Mouse (Mus musculus): ENCODE data around the gene Gpatch8. TPM values are rescaled to one million over a fixed set of nuclear protein-coding genes. Genes with fewer than 3 reads are reported as not detected.

The Gpatch8 gene
- total and polyA plus RNA-seq, 3 experiments, result 17.9 to 29.7 (median 25.8) TPM

DNA sequence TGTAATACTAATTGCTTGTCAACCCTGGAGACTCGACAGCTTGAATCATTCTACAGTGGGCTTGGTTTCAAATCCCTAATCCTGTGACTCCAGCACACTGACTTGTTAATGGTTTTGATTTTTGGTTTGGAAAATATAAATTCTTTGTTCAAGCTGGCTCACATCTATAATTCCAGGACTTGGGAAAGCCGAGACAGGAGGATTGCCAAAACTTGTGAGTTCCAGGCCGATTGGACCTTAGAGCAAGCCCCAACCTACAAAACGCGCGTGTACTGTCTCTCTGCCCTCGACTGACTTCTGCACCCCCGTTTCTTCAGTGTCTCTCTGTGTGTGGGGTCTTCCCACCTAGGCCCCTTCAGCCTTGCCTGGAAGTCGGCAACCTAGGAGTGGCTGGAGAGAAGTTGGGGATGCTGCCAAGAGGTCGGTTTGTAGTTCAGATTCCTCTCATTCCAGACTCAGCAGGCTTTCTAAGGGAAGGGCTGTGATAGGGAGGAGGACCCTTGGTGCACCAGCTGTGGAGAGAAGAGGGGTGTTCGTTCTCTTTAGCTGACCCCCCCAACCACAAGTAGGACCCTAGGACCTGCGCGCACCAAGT lies 25.9 kb upstream of the Gpatch8 start:
- Histone ChIP-seq H3K4me1 (ENCODE audit: control insufficient read depth in 1 of 2, insufficient read depth in 2 of 2, low read length in 2 of 2) (no peaks in the 10 kb centered on the region), H3K79me2 (ENCODE audit: control insufficient read depth, insufficient read depth, low read length, poor library complexity) (no peaks in the 10 kb centered on the region; the same call in 1 of the 2 replicates), H3K36me3 (ENCODE audit: control insufficient read depth in 1 of 2, insufficient read depth in 2 of 2, low read length in 2 of 2) (peaks cover 0 to 3% of the 10 kb centered on the region in 2 experiments; a peak in 1 of 4 replicates), H3K9ac (ENCODE audit: control insufficient read depth, low read depth, low read length, poor library complexity, severe bottlenecking) (no peak overlapping the region), H3K27ac (ENCODE audit: control insufficient read depth, low read depth, low read length) (no peak overlapping the region), H3K9me3 (replicated peaks; ENCODE audit: insufficient read depth, low read length) (no peaks in the 10 kb centered on the region), H3K27me3 (ENCODE audit: control insufficient read depth in 1 of 2, insufficient read depth in 2 of 2, low read length in 2 of 2) (peaks cover 22 to 35% of the 10 kb centered on the region in 2 experiments), H3K4me3 (ENCODE audit: control insufficient read depth in 1 of 2, insufficient read depth in 1 of 2, low read depth in 2 of 2, low read length in 2 of 2) (no peak overlapping the region)
- TF ChIP-seq HCFC1 (IDR thresholded peaks at IDR 0.05; ENCODE audit: low read depth, low read length) (no peak), ZC3H11A (IDR thresholded peaks at IDR 0.05; ENCODE audit: low read depth, low read length) (no peak), NELFE (IDR thresholded peaks at IDR 0.05; ENCODE audit: low read depth, low read length) (no peak), MAX (IDR thresholded peaks at IDR 0.05; ENCODE audit: low read length) (no peak), ZKSCAN1 (IDR thresholded peaks at IDR 0.05; ENCODE audit: low read depth, low read length) (no peak), SMC3 (IDR thresholded peaks at IDR 0.05; ENCODE audit: low read depth, low read length) (no peak), BHLHE40 (IDR thresholded peaks at IDR 0.05; ENCODE audit: borderline replicate concordance, low read depth, low read length) (no peak), EP300 (IDR thresholded peaks at IDR 0.05; ENCODE audit: low read depth in 1 of 2, low read length in 2 of 2) (no peak), TAL1 (IDR thresholded peaks at IDR 0.05; ENCODE audit: low read length) (no peak), ETS1 (IDR thresholded peaks at IDR 0.05; ENCODE audit: low read depth, low read length) (no peak), JUND (IDR thresholded peaks at IDR 0.05; ENCODE audit: low read depth, low read length) (no peak), GABPA (IDR thresholded peaks at IDR 0.05; ENCODE audit: low read depth, low read length) (no peak), ZNF384 (IDR thresholded peaks at IDR 0.05; ENCODE audit: low read depth, low read length) (no peak), ELF1 (IDR thresholded peaks at IDR 0.05; ENCODE audit: low read depth, low read length) (no peak), E2F4 (IDR thresholded peaks at IDR 0.05; ENCODE audit: borderline replicate concordance, low read depth, low read length) (no peak), UBTF (IDR thresholded peaks at IDR 0.05; ENCODE audit: borderline replicate concordance, insufficient read depth, low read depth, low read length) (no peak), USF1 (IDR thresholded peaks at IDR 0.05; ENCODE audit: low read depth, low read length) (no peak), POLR2AphosphoS5 (IDR thresholded peaks at IDR 0.05; ENCODE audit: borderline replicate concordance, low read depth, low read length) (no peak), RAD21 (IDR thresholded peaks at IDR 0.05; ENCODE audit: low read depth, low read length) (no peak), POLR2A (IDR thresholded peaks at IDR 0.05; ENCODE audit: control insufficient read depth in 1 of 2, insufficient read depth in 1 of 2, low read depth in 1 of 2, low read length in 2 of 2, poor library complexity in 1 of 2) (no peak)
- no peak for DNase-seq (ENCODE audit: low read depth, low spot score)
